Mouse (Mus musculus) neural tube, embryonic 15.5 days (tissue): ENCODE measurements around the gene Pfn3. TPM values are rescaled to one million over a fixed set of nuclear protein-coding genes. Genes with fewer than 3 reads are reported as not detected.
"Not testable (repeated sequence)": the region's sequence is repeated elsewhere in the genome, so short reads cannot be mapped to it uniquely, and the experiment has no call there.

Source experiments
- ATAC-seq: fragments of 200-750 bp; cut with Nextera tagmentation; 2 replicates; pipeline ENCODE4 v1.8.0; 2017; ENCODE audit warnings: mild to moderate bottlenecking, moderate TSS enrichment, moderate library complexity; ENCODE audit not compliant: low FRiP score
- H3K27ac ChIP-seq: fragments of 300-500 bp; sonication (generic); replicated peaks from 2 replicates; pipeline ENCODE4 v1.5.1; 2015; ENCODE audit warnings: mild to moderate bottlenecking, inconsistent platforms
- H3K27me3 ChIP-seq: fragments of 300-500 bp; sonication (generic); replicated peaks from 2 replicates; pipeline ENCODE4 v1.6.1; 2015; ENCODE audit warnings: inconsistent platforms
- H3K36me3 ChIP-seq: fragments of 300-500 bp; sonication (generic); 2 replicates; pipeline ENCODE4 v1.6.1; 2015; ENCODE audit warnings: inconsistent platforms
- H3K4me1 ChIP-seq: fragments of 300-500 bp; sonication (generic); 2 replicates; pipeline ENCODE4 v1.6.1; 2015; ENCODE audit warnings: inconsistent platforms
- H3K4me2 ChIP-seq: fragments of 300-500 bp; sonication (generic); 2 replicates; pipeline ENCODE4 v1.6.1; 2015; ENCODE audit warnings: inconsistent platforms, mild to moderate bottlenecking, moderate library complexity
- H3K4me3 ChIP-seq: fragments of 300-500 bp; sonication (generic); replicated peaks from 2 replicates; pipeline ENCODE4 v1.5.1; 2015; ENCODE audit warnings: mild to moderate bottlenecking, inconsistent platforms
- H3K9ac ChIP-seq: fragments of 300-500 bp; sonication (generic); replicated peaks from 2 replicates; pipeline ENCODE4 v1.6.1; 2015; ENCODE audit warnings: mild to moderate bottlenecking, inconsistent platforms
- H3K9me3 ChIP-seq: fragments of 300-500 bp; sonication (generic); replicated peaks from 2 replicates; pipeline ENCODE4 v1.6.1; 2016; ENCODE audit warnings: inconsistent platforms
- WGBS: fragments of 180-500 bp; shearing (Covaris S2); methylation state at CpG from one replicate; pipeline ENCODE4 v1.1.7; 2015; ENCODE audit warnings: mixed read lengths; 5-methylcytosine and 5-hydroxymethylcytosine counted together
- polyA plus RNA-seq: library from polyadenylated mRNA; unstranded; fragments of >200 nt; fragmentation: Nextera tagmentation; extraction: Ambion mirVana; gene quantifications from 2 replicates; pipeline ENCODE4 v1.2.1, GENCODE M21; 2015

The Pfn3 gene
- polyA plus RNA-seq, 1 experiment from 2014 or later = 1.4 TPM

- H3K4me1 ChIP-seq = peaks cover 38% of the 10 kb centered on the region
- H3K4me3 ChIP-seq = no peak overlapping the region
- ATAC-seq = no peak
- no peak overlapping the region for H3K9ac ChIP-seq
- peaks cover 27% of the 10 kb centered on the region for H3K36me3 ChIP-seq
- H3K27me3 ChIP-seq = no peaks in the 10 kb centered on the region
- no peaks in the 10 kb centered on the region for H3K9me3 ChIP-seq
- no peak overlapping the region for H3K27ac ChIP-seq
- H3K4me2 ChIP-seq = no peak overlapping the region
- 57% methylated on average over 3 of the region's 3 CpGs for WGBS
Measured at GRCm38 (mm10) chr13:55447543-55447943, 32.5 kb upstream of the Pfn3 start.

GRCm38 (mm10) chr13:55446483-55447105 lies 31.6 kb upstream of the Pfn3 start:
- Histone ChIP-seq H3K4me3 (peak overlapping the region; percentile 90), H3K36me3 (peaks cover 17% of the 10 kb centered on the region), H3K4me2 (peak overlapping the region; percentile 87), H3K27ac (0 out of 2 replicates have a peak overlapping the region, but pooled peaks have one; percentile 95), H3K4me1 (peaks cover 38% of the 10 kb centered on the region), H3K27me3 (no peaks in the 10 kb centered on the region), H3K9ac (peak overlapping the region; percentile 96), H3K9me3 (no peaks in the 10 kb centered on the region)
- WGBS = 85% methylated on average over 6 of the region's 6 CpGs
- ATAC-seq = no peak

GRCm38 (mm10) chr13:55445361-55446091 lies 30.5 kb upstream of the Pfn3 start:
- Histone ChIP-seq H3K9ac (peak overlapping the region; percentile 96), H3K4me1 (peaks cover 38% of the 10 kb centered on the region), H3K27me3 (no peaks in the 10 kb centered on the region), H3K4me2 (peak overlapping the region; percentile 87), H3K27ac (peak overlapping the region; percentile 95), H3K9me3 (no peaks in the 10 kb centered on the region), H3K4me3 (peak overlapping the region; percentile 90), H3K36me3 (peaks cover 6% of the 10 kb centered on the region)
- WGBS = under 1% methylated on average over 50 of the region's 66 CpGs
- no peak; the same call in 1 of the 2 replicates for ATAC-seq

- peaks cover 3% of the 10 kb centered on the region; the same call in 1 of the 2 replicates for H3K36me3 ChIP-seq
- H3K9ac ChIP-seq = peak within 1 kb of the TSS; percentile 96
- H3K9me3 ChIP-seq = no peaks in the 10 kb centered on the region
- H3K4me1 ChIP-seq = peaks cover 38% of the 10 kb centered on the region
- H3K27ac ChIP-seq = peak within 1 kb of the TSS; percentile 95
- H3K4me2 ChIP-seq = peak within 1 kb of the TSS; percentile 87
- peak within 1 kb of the TSS; percentile 90 for H3K4me3 ChIP-seq
- peak; percentile 96 for ATAC-seq
- 0% methylated on average over 29 of the region's 35 CpGs for WGBS
- H3K27me3 ChIP-seq = no peaks in the 10 kb centered on the region
Measured at GRCm38 (mm10) chr13:55444937-55445315, 29.9 kb upstream of the Pfn3 start, which contains the start of gene Grk6. Gene Grk6 (plus strand): TSS chr13:55445072.

- Histone ChIP-seq H3K27ac (peak overlapping the region; percentile 95), H3K27me3 (no peaks in the 10 kb centered on the region), H3K4me2 (peak overlapping the region; percentile 87), H3K9me3 (no peaks in the 10 kb centered on the region), H3K9ac (peak overlapping the region; percentile 63), H3K4me3 (peak overlapping the region; percentile 90), H3K36me3 (no peaks in the 10 kb centered on the region), H3K4me1 (peaks cover 38% of the 10 kb centered on the region)
- under 1% methylated on average over 33 of the region's 33 CpGs for WGBS
- peak; percentile 83 for ATAC-seq
Measured at GRCm38 (mm10) chr13:55444286-55444936, 29.4 kb upstream of the Pfn3 start.

GRCm38 (mm10) chr13:55443799-55444285 lies 28.8 kb upstream of the Pfn3 start:
- Histone ChIP-seq H3K27ac (peak overlapping the region; percentile 95), H3K4me1 (peaks cover 38% of the 10 kb centered on the region), H3K9ac (peak overlapping the region; percentile 63), H3K4me2 (peak overlapping the region; percentile 87), H3K36me3 (no peaks in the 10 kb centered on the region), H3K9me3 (no peaks in the 10 kb centered on the region), H3K27me3 (no peaks in the 10 kb centered on the region), H3K4me3 (peak overlapping the region; percentile 90)
- no peak for ATAC-seq
- WGBS = 30% methylated on average over 9 of the region's 9 CpGs

- H3K9ac ChIP-seq, H3K4me1 ChIP-seq, H3K27me3 ChIP-seq, H3K27ac ChIP-seq, H3K36me3 ChIP-seq, H3K9me3 ChIP-seq, H3K4me2 ChIP-seq, H3K4me3 ChIP-seq, ATAC-seq: not testable (repeated sequence)
- WGBS = 88% methylated on average over 15 of the region's 15 CpGs
Measured at GRCm38 (mm10) chr13:55437111-55437629, 22.1 kb upstream of the Pfn3 start.

GRCm38 (mm10) chr13:55431889-55432685 lies 17.1 kb upstream of the Pfn3 start:
- H3K9ac ChIP-seq = no peak overlapping the region
- H3K9me3 ChIP-seq = no peaks in the 10 kb centered on the region
- no peaks in the 10 kb centered on the region for H3K27me3 ChIP-seq
- no peak overlapping the region for H3K4me3 ChIP-seq
- no peaks in the 10 kb centered on the region for H3K36me3 ChIP-seq
- no peak overlapping the region for H3K27ac ChIP-seq
- H3K4me2 ChIP-seq = no peak overlapping the region
- WGBS = 79% methylated on average over 10 of the region's 10 CpGs
- H3K4me1 ChIP-seq = no peaks in the 10 kb centered on the region
- no peak for ATAC-seq

- no peak overlapping the region for H3K4me3 ChIP-seq
- no peak overlapping the region for H3K9ac ChIP-seq
- ATAC-seq = no peak
- H3K9me3 ChIP-seq = no peaks in the 10 kb centered on the region
- no peaks in the 10 kb centered on the region for H3K27me3 ChIP-seq
- no peak overlapping the region for H3K4me2 ChIP-seq
- H3K27ac ChIP-seq = no peak overlapping the region
- no peaks in the 10 kb centered on the region for H3K4me1 ChIP-seq
- no peaks in the 10 kb centered on the region for H3K36me3 ChIP-seq
- 85% methylated on average over 2 of the region's 2 CpGs for WGBS
Measured at GRCm38 (mm10) chr13:55430566-55430965, 15.5 kb upstream of the Pfn3 start.

- no peaks in the 10 kb centered on the region for H3K27me3 ChIP-seq
- no peak overlapping the region for H3K27ac ChIP-seq
- no peak for ATAC-seq
- no peaks in the 10 kb centered on the region for H3K36me3 ChIP-seq
- no peak overlapping the region for H3K9ac ChIP-seq
- H3K9me3 ChIP-seq = no peaks in the 10 kb centered on the region
- WGBS = 76% methylated on average over 12 of the region's 12 CpGs
- H3K4me3 ChIP-seq = no peak overlapping the region
- H3K4me1 ChIP-seq = no peaks in the 10 kb centered on the region
- no peak overlapping the region for H3K4me2 ChIP-seq
Measured at GRCm38 (mm10) chr13:55429226-55429888, 14.3 kb upstream of the Pfn3 start.
